Mouse (Mus musculus): ENCODE data around the gene Olfr988. TPM values are rescaled to one million over a fixed set of nuclear protein-coding genes. Genes with fewer than 3 reads are reported as not detected.
"Not testable (repeated sequence)": the region's sequence is repeated elsewhere in the genome, so short reads cannot be mapped to it uniquely, and the experiment has no call there.

The Olfr988 gene
- polyA plus RNA-seq (2014; fragmentation: Nextera tagmentation; extraction: Ambion mirVana) = not detected in 2 replicates

DNA sequence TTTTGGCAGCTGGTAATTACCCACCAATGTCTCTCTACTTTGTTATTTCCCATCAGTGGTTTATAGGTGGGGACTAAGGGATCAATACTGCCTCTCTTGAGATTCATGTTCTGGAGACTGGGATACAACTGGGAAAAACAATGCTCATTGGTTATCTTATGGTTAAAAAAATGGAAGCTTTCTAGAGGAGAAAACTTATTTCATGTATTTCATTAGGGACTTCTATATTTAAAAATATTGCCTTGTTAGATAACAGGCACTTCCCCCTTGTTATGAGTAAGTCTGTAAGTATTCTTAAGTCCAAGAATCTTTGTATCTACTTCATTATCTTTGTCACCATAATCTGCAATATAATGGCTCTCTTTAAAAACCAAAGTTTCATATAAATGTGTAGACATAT, at the start of gene Olfr988:
Gene Olfr988 (minus strand): TSS at position 101 of the 400 bp plus-strand sequence.
- not testable (repeated sequence) for H3K4me2 ChIP-seq (replicated peaks; ENCODE audit: low read depth, low read length); ATAC-seq (ENCODE audit: insufficient number of reproducible peaks, insufficient read depth, low FRiP score, low read depth); H3K4me1 ChIP-seq (ENCODE audit: control insufficient read depth, insufficient read depth, low read length); H3K9me3 ChIP-seq (ENCODE audit: control insufficient read depth, low read depth, low read length); H3K27me3 ChIP-seq (ENCODE audit: control insufficient read depth, insufficient read depth, low read length); H3K4me3 ChIP-seq (ENCODE audit: low read depth, low read length); H3K27ac ChIP-seq (ENCODE audit: low read length); H3K36me3 ChIP-seq (ENCODE audit: control insufficient read depth, insufficient read depth, low read length); H3K9ac ChIP-seq (replicated peaks; ENCODE audit: low read depth, low read length)

DNA sequence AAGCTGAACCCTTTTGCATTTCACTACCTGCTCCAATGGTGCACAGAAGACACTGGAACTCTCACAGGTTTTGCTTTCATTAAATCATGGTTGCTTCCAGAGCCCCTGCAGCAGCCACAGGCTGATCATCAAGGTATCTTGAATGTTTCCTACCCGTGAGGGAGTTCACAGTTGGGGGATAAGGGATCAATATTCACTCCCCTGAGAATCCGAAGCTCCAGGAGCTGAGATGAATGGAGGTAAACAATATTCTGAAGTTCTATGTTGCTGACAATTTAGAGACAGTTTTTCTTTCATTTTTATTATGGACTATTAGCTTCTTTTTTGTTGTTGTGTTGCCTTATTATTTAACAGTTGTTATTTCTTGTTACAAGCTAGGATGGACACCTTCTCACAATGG, 46.3 kb upstream of the Olfr988 start, which contains the start of gene Olfr992:
Gene Olfr992 (minus strand): TSS at position 101 of the 400 bp plus-strand sequence.
- H3K9ac ChIP-seq (replicated peaks; ENCODE audit: low read depth, low read length) = no peak within 1 kb of the TSS
- no peak within 1 kb of the TSS for H3K4me2 ChIP-seq (replicated peaks; ENCODE audit: low read depth, low read length)
- WGBS = 35% methylated on average over 2 of the region's 2 CpGs
- no peaks in the 10 kb centered on the region for H3K36me3 ChIP-seq (ENCODE audit: control insufficient read depth, insufficient read depth, low read length)
- no peaks in the 10 kb centered on the region for H3K4me1 ChIP-seq (ENCODE audit: control insufficient read depth, insufficient read depth, low read length)
- no peak for ATAC-seq (ENCODE audit: insufficient number of reproducible peaks, insufficient read depth, low FRiP score, low read depth)
- H3K9me3 ChIP-seq (ENCODE audit: control insufficient read depth, low read depth, low read length) = no peaks in the 10 kb centered on the region
- no peaks in the 10 kb centered on the region for H3K27me3 ChIP-seq (ENCODE audit: control insufficient read depth, insufficient read depth, low read length)
- H3K4me3 ChIP-seq (ENCODE audit: low read depth, low read length) = no peak within 1 kb of the TSS
- H3K27ac ChIP-seq (ENCODE audit: low read length) = no peak within 1 kb of the TSS

DNA sequence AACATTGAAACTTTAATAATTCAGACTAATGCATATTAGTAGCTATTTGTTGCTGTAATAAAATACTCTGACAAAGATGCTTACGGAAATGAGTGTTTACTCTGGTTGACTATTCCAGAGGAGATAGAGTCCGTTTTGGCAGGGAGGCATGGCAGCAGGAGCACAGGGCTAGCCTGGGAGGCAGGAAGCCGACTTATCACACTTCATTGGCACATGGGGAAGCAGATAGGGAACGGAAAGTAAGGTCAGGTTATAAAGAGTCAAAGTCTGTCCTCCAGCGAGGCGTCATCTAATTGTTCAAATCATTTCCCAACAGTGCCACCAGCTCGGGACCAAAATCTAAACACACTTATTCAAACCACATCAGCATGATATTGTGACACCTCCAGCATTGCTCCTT, 23.1 kb downstream of the Olfr988 start:
- Histone ChIP-seq H3K4me2 (replicated peaks; ENCODE audit: low read depth, low read length) (no peak overlapping the region), H3K27ac (ENCODE audit: low read length) (no peak overlapping the region), H3K4me1 (ENCODE audit: control insufficient read depth, insufficient read depth, low read length) (no peaks in the 10 kb centered on the region), H3K36me3 (ENCODE audit: control insufficient read depth, insufficient read depth, low read length) (no peaks in the 10 kb centered on the region), H3K9me3 (ENCODE audit: control insufficient read depth, low read depth, low read length) (no peaks in the 10 kb centered on the region), H3K9ac (replicated peaks; ENCODE audit: low read depth, low read length) (no peak overlapping the region), H3K27me3 (ENCODE audit: control insufficient read depth, insufficient read depth, low read length) (no peaks in the 10 kb centered on the region), H3K4me3 (ENCODE audit: low read depth, low read length) (no peak overlapping the region)
- no peak for ATAC-seq (ENCODE audit: insufficient number of reproducible peaks, insufficient read depth, low FRiP score, low read depth)
- 66% methylated on average over 7 of the region's 7 CpGs for WGBS

DNA sequence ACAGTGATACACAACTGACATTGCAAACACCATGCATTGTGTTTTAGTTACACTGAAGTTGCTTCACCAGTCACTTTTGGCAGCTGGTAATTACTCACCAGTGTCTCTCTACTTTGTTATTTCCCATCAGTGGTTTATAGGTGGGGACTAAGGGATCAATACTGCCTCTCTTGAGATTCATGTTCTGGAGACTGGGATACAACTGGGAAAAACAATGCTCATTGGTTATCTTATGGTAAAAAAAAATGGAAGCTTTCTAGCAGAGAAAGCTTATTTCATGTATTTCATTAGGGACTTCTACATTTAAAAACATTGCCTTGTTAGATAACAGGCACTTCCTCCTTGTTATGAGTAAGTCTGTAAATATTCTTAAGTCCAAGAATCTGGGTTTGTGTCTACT, 23.8 kb downstream of the Olfr988 start, which contains the start of gene Olfr987:
Gene Olfr987 (minus strand): TSS at position 101 of the 400 bp plus-strand sequence.
- not testable (repeated sequence) for H3K4me1 ChIP-seq (ENCODE audit: control insufficient read depth, insufficient read depth, low read length); H3K27me3 ChIP-seq (ENCODE audit: control insufficient read depth, insufficient read depth, low read length); H3K9me3 ChIP-seq (ENCODE audit: control insufficient read depth, low read depth, low read length); H3K4me2 ChIP-seq (replicated peaks; ENCODE audit: low read depth, low read length); ATAC-seq (ENCODE audit: insufficient number of reproducible peaks, insufficient read depth, low FRiP score, low read depth); H3K27ac ChIP-seq (ENCODE audit: low read length); H3K9ac ChIP-seq (replicated peaks; ENCODE audit: low read depth, low read length); H3K36me3 ChIP-seq (ENCODE audit: control insufficient read depth, insufficient read depth, low read length); H3K4me3 ChIP-seq (ENCODE audit: low read depth, low read length)

DNA sequence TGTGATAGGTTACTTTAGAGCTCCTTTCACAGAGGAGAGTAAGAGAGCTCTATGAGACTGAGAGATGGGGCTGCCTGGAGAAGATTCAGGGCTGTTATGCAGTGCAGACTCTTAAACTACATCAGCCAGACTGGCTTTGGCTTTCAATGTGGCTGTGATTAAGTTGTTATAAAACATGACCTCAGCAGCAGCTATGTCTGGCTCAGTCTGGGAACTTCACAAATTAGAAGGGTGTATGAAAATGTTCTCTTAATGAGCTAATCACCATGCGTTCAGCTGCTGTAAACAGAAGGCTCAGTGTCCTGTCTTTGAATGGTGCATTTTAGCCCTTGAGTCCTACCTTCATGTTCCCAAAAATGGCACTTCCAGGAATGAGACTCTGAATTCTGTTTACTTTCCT, 43.9 kb downstream of the Olfr988 start:
- Histone ChIP-seq H3K27me3 (ENCODE audit: control insufficient read depth, insufficient read depth, low read length) (no peaks in the 10 kb centered on the region), H3K4me3 (ENCODE audit: low read depth, low read length) (no peak overlapping the region), H3K27ac (ENCODE audit: low read length) (no peak overlapping the region), H3K4me1 (ENCODE audit: control insufficient read depth, insufficient read depth, low read length) (no peaks in the 10 kb centered on the region), H3K4me2 (replicated peaks; ENCODE audit: low read depth, low read length) (no peak overlapping the region), H3K9ac (replicated peaks; ENCODE audit: low read depth, low read length) (no peak overlapping the region), H3K36me3 (ENCODE audit: control insufficient read depth, insufficient read depth, low read length) (no peaks in the 10 kb centered on the region), H3K9me3 (ENCODE audit: control insufficient read depth, low read depth, low read length) (no peaks in the 10 kb centered on the region)
- WGBS = 70% methylated on average over 1 of the region's 1 CpGs
- ATAC-seq (ENCODE audit: insufficient number of reproducible peaks, insufficient read depth, low FRiP score, low read depth) = peak; percentile 56; the same call in 1 of the 2 replicates

Other genes starting within 250 kb of the Olfr988 start
- gene Aplnr, start 227.0 kb downstream of the Olfr988 start, polyA plus RNA-seq (2014; fragmentation: Nextera tagmentation; extraction: Ambion mirVana) = 52.0 and 57.1 TPM in 2 replicates
- gene Lrrc55, start 166.0 kb downstream of the Olfr988 start, polyA plus RNA-seq (2014; fragmentation: Nextera tagmentation; extraction: Ambion mirVana) = 2.7 and 3.0 TPM in 2 replicates
- gene Olfr987, start 23.9 kb downstream of the Olfr988 start, polyA plus RNA-seq (2014; fragmentation: Nextera tagmentation; extraction: Ambion mirVana) = not detected in 2 replicates
- gene Olfr992, start 46.2 kb upstream of the Olfr988 start, polyA plus RNA-seq (2014; fragmentation: Nextera tagmentation; extraction: Ambion mirVana) = not detected in 2 replicates
- gene Olfr993, start 51.6 kb upstream of the Olfr988 start, polyA plus RNA-seq (2014; fragmentation: Nextera tagmentation; extraction: Ambion mirVana) = not detected in 2 replicates
- gene Olfr994, start 73.2 kb upstream of the Olfr988 start, polyA plus RNA-seq (2014; fragmentation: Nextera tagmentation; extraction: Ambion mirVana) = not detected in 2 replicates
- gene Olfr995, start 80.4 kb upstream of the Olfr988 start, polyA plus RNA-seq (2014; fragmentation: Nextera tagmentation; extraction: Ambion mirVana) = not detected in 2 replicates
- gene 4833423E24Rik, start 155.8 kb upstream of the Olfr988 start, polyA plus RNA-seq (2014; fragmentation: Nextera tagmentation; extraction: Ambion mirVana) = 3.3 and 3.4 TPM in 2 replicates
- not detected in 2 replicates for gene Olfr996, start 216.0 kb upstream of the Olfr988 start, polyA plus RNA-seq (2014; fragmentation: Nextera tagmentation; extraction: Ambion mirVana)
- gene Olfr998, start 225.7 kb upstream of the Olfr988 start, polyA plus RNA-seq (2014; fragmentation: Nextera tagmentation; extraction: Ambion mirVana) = not detected in 2 replicates
- gene Olfr1000, start 248.7 kb upstream of the Olfr988 start, polyA plus RNA-seq (2014; fragmentation: Nextera tagmentation; extraction: Ambion mirVana) = not detected in 2 replicates